Mouse (Mus musculus): Measurements from ENCODE around the gene Dennd2a.

DNA sequence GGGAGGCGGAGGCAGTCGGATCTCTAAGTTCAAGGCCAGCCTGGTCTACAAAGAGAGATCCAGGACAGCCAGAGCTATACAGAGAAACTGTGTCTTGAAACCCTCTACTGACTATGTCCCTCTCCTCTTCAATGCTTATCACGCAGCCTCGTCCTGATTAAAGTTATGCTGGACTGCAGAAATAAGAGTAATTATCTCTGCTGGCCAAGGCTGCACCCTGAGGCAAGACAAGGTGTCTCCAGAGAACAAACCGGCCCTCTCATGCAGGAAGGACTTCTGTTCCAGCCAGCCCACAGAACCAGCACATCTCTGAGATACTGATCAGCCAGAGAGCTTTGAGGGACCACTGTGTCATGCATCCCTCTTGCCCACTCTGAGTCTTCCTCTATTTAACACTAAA lies 121.8 kb downstream of the Dennd2a start:
- no peak for TF ChIP-seq POLR2A (IDR thresholded peaks at IDR 0.05; ENCODE audit: insufficient read depth, low read depth, low read length)
- no peak for TF ChIP-seq CTCF (IDR thresholded peaks at IDR 0.05; ENCODE audit: insufficient read depth, low read depth, low read length)
